Mouse (Mus musculus) neural tube, embryonic 13.5 days (tissue): ENCODE measurements around the gene Acox1. TPM values are rescaled to one million over a fixed set of nuclear protein-coding genes. Genes with fewer than 3 reads are reported as not detected.

Source experiments
- ATAC-seq: fragments of 200-750 bp; cut with Nextera tagmentation; 2 replicates; pipeline ENCODE4 v1.8.0; 2017; ENCODE audit warnings: low read depth, mild to moderate bottlenecking, moderate TSS enrichment, moderate library complexity
- H3K27ac ChIP-seq: fragments of 300-500 bp; sonication (generic); replicated peaks from 2 replicates; pipeline ENCODE4 v1.5.1; 2015; ENCODE audit warnings: moderate library complexity, mild to moderate bottlenecking, inconsistent platforms
- H3K27me3 ChIP-seq: fragments of 300-500 bp; sonication (generic); 2 replicates; pipeline ENCODE4 v1.6.1; 2015; ENCODE audit warnings: mild to moderate bottlenecking, inconsistent platforms
- H3K36me3 ChIP-seq: fragments of 300-500 bp; sonication (generic); 2 replicates; pipeline ENCODE4 v1.6.1; 2015; ENCODE audit warnings: mild to moderate bottlenecking, inconsistent platforms
- H3K4me1 ChIP-seq: fragments of 300-500 bp; sonication (generic); replicated peaks from 2 replicates; pipeline ENCODE4 v1.6.1; 2015; ENCODE audit warnings: inconsistent platforms
- H3K4me2 ChIP-seq: fragments of 300-500 bp; sonication (generic); 2 replicates; pipeline ENCODE4 v1.6.1; 2015; ENCODE audit warnings: inconsistent platforms, mild to moderate bottlenecking, moderate library complexity
- H3K4me3 ChIP-seq: fragments of 300-500 bp; sonication (generic); 2 replicates; pipeline ENCODE4 v1.5.1; 2015; ENCODE audit warnings: mild to moderate bottlenecking, inconsistent platforms
- H3K9ac ChIP-seq: fragments of 300-500 bp; sonication (generic); 2 replicates; pipeline ENCODE4 v1.6.1; 2015; ENCODE audit warnings: moderate library complexity, mild to moderate bottlenecking, inconsistent platforms
- H3K9me3 ChIP-seq: fragments of 300-500 bp; sonication (generic); 2 replicates; pipeline ENCODE4 v1.6.1; 2016; ENCODE audit warnings: inconsistent platforms
- WGBS: fragments of 180-500 bp; shearing (Covaris S2); methylation state at CpG from one replicate; pipeline ENCODE4 v1.1.7; 2015; 5-methylcytosine and 5-hydroxymethylcytosine counted together
- polyA plus RNA-seq: library from polyadenylated mRNA; unstranded; fragments of >200 nt; fragmentation: Nextera tagmentation; extraction: Ambion mirVana; gene quantifications from 2 replicates; pipeline ENCODE4 v1.2.1, GENCODE M21; 2015

Acox1 gene
- polyA plus RNA-seq, result 53.5 and 55.9 TPM in 2 replicates

GRCm38 (mm10) chr11:116198639-116199531 lies at the start of gene Acox1, which contains the start of gene Ten1:
Gene Acox1 (minus strand): TSS chr11:116199045.
Gene Ten1 (plus strand): TSS chr11:116198855.
- peak; percentile 99 for ATAC-seq
- under 1% methylated on average over 62 of the region's 62 CpGs for WGBS

GRCm38 (mm10) chr11:116247502-116248222 lies 48.8 kb upstream of the Acox1 start:
- no peak overlapping the region for H3K9ac ChIP-seq
- no peak for ATAC-seq
- H3K4me2 ChIP-seq, result no peak overlapping the region
- WGBS, result 86% methylated on average over 14 of the region's 14 CpGs
- no peaks in the 10 kb centered on the region for H3K27me3 ChIP-seq
- H3K36me3 ChIP-seq, result peaks cover 100% of the 10 kb centered on the region
- no peak overlapping the region for H3K27ac ChIP-seq
- H3K4me1 ChIP-seq, result no peaks in the 10 kb centered on the region
- H3K9me3 ChIP-seq, result no peaks in the 10 kb centered on the region
- H3K4me3 ChIP-seq, result no peak overlapping the region

More at GRCm38 (mm10) chr11:116198639-116199531, at the start of gene Acox1, which contains the start of gene Ten1:
- Histone ChIP-seq H3K9ac (peak within 1 kb of the TSS; percentile 88), H3K4me2 (peak within 1 kb of the TSS; percentile 71), H3K4me3 (peak within 1 kb of the TSS; percentile 72), H3K36me3 (peaks cover 32% of the 10 kb centered on the region), H3K9me3 (no peaks in the 10 kb centered on the region), H3K4me1 (peaks cover 42% of the 10 kb centered on the region), H3K27me3 (no peaks in the 10 kb centered on the region), H3K27ac (peak within 1 kb of the TSS; percentile 97)

GRCm38 (mm10) chr11:116245616-116246015 lies 46.8 kb upstream of the Acox1 start:
- H3K27me3 ChIP-seq, result no peaks in the 10 kb centered on the region

GRCm38 (mm10) chr11:116244580-116244979 lies 45.7 kb upstream of the Acox1 start:
- Histone ChIP-seq H3K9ac (no peak overlapping the region), H3K36me3 (peaks cover 70% of the 10 kb centered on the region), H3K9me3 (no peaks in the 10 kb centered on the region), H3K4me3 (no peak overlapping the region), H3K4me2 (no peak overlapping the region), H3K4me1 (peaks cover 13% of the 10 kb centered on the region), H3K27ac (no peak overlapping the region), H3K27me3 (no peaks in the 10 kb centered on the region)
- WGBS, result 87% methylated on average over 8 of the region's 8 CpGs
- no peak for ATAC-seq

More at GRCm38 (mm10) chr11:116245616-116246015, 46.8 kb upstream of the Acox1 start:
- Histone ChIP-seq H3K9ac (no peak overlapping the region), H3K4me2 (no peak overlapping the region), H3K27ac (no peak overlapping the region), H3K4me3 (no peak overlapping the region), H3K4me1 (peaks cover 9% of the 10 kb centered on the region), H3K9me3 (no peaks in the 10 kb centered on the region), H3K36me3 (peaks cover 80% of the 10 kb centered on the region)
- WGBS, result 70% methylated on average over 6 of the region's 6 CpGs
- ATAC-seq, result no peak

GRCm38 (mm10) chr11:116241744-116242235 lies 42.9 kb upstream of the Acox1 start:
- no peak overlapping the region for H3K4me2 ChIP-seq
- H3K4me3 ChIP-seq, result no peak overlapping the region
- H3K9ac ChIP-seq, result peak overlapping the region; percentile 1; the same call in 1 of the 2 replicates
- H3K27ac ChIP-seq, result no peak overlapping the region
- H3K27me3 ChIP-seq, result peaks cover 21% of the 10 kb centered on the region
- ATAC-seq, result no peak
- H3K4me1 ChIP-seq, result peaks cover 22% of the 10 kb centered on the region
- H3K36me3 ChIP-seq, result peaks cover 42% of the 10 kb centered on the region
- no peaks in the 10 kb centered on the region for H3K9me3 ChIP-seq
- 13% methylated on average over 12 of the region's 12 CpGs for WGBS

- Histone ChIP-seq H3K9me3 (no peaks in the 10 kb centered on the region), H3K27ac (no peak overlapping the region), H3K4me3 (no peak overlapping the region), H3K36me3 (peaks cover 22% of the 10 kb centered on the region), H3K27me3 (peaks cover 26% of the 10 kb centered on the region), H3K9ac (no peak overlapping the region), H3K4me2 (no peak overlapping the region), H3K4me1 (peaks cover 22% of the 10 kb centered on the region)
- 5% methylated on average over 7 of the region's 7 CpGs for WGBS
- ATAC-seq, result no peak
Measured at GRCm38 (mm10) chr11:116239797-116240196, 41.0 kb upstream of the Acox1 start.

- H3K4me2 ChIP-seq, result peak within 1 kb of the TSS; percentile 14; the same call in 1 of the 2 replicates
- WGBS, result 13% methylated on average over 31 of the region's 31 CpGs
Measured at GRCm38 (mm10) chr11:116237742-116238395, 39.0 kb upstream of the Acox1 start, which contains the start of gene Evpl. Gene Evpl (minus strand): TSS chr11:116238077.

GRCm38 (mm10) chr11:116234901-116235300 lies 36.1 kb upstream of the Acox1 start:
- H3K9me3 ChIP-seq, result no peaks in the 10 kb centered on the region
- ATAC-seq, result no peak
- WGBS, result 86% methylated on average over 8 of the region's 8 CpGs

More at GRCm38 (mm10) chr11:116237742-116238395, 39.0 kb upstream of the Acox1 start, which contains the start of gene Evpl:
- Histone ChIP-seq H3K27ac (no peak within 1 kb of the TSS), H3K4me1 (peaks cover 22% of the 10 kb centered on the region), H3K9ac (no peak within 1 kb of the TSS), H3K27me3 (peaks cover 27% of the 10 kb centered on the region), H3K4me3 (no peak within 1 kb of the TSS), H3K36me3 (peaks cover 3% of the 10 kb centered on the region; the same call in 1 of the 2 replicates), H3K9me3 (no peaks in the 10 kb centered on the region)
- ATAC-seq, result no peak

GRCm38 (mm10) chr11:116232427-116232826 lies 33.6 kb upstream of the Acox1 start:
- Histone ChIP-seq H3K36me3 (no peaks in the 10 kb centered on the region), H3K9me3 (no peaks in the 10 kb centered on the region), H3K9ac (0 out of 2 replicates have a peak overlapping the region, but pooled peaks have one; percentile 26), H3K4me3 (no peak overlapping the region), H3K27me3 (peaks cover 15% of the 10 kb centered on the region), H3K4me1 (no peaks in the 10 kb centered on the region; the same call in 1 of the 2 replicates), H3K4me2 (peak overlapping the region; percentile 26; the same call in 1 of the 2 replicates), H3K27ac (no peak overlapping the region)
- ATAC-seq, result 0 out of 2 replicates have a peak, but pooled peaks have one; percentile 43
- 30% methylated on average over 17 of the region's 17 CpGs for WGBS

More at GRCm38 (mm10) chr11:116234901-116235300, 36.1 kb upstream of the Acox1 start:
- H3K36me3 ChIP-seq, result no peaks in the 10 kb centered on the region
- no peak overlapping the region for H3K9ac ChIP-seq
- H3K4me3 ChIP-seq, result no peak overlapping the region
- no peak overlapping the region for H3K27ac ChIP-seq
- no peak overlapping the region for H3K4me2 ChIP-seq
- peaks cover 30% of the 10 kb centered on the region for H3K27me3 ChIP-seq
- H3K4me1 ChIP-seq, result peaks cover 12% of the 10 kb centered on the region

GRCm38 (mm10) chr11:116228699-116229098 lies 29.9 kb upstream of the Acox1 start:
- H3K36me3 ChIP-seq, result no peaks in the 10 kb centered on the region
- H3K9ac ChIP-seq, result no peak overlapping the region
- WGBS, result 80% methylated on average over 4 of the region's 4 CpGs
- H3K27ac ChIP-seq, result no peak overlapping the region
- H3K4me2 ChIP-seq, result no peak overlapping the region
- ATAC-seq, result no peak
- H3K4me1 ChIP-seq, result no peaks in the 10 kb centered on the region; the same call in 1 of the 2 replicates
- H3K9me3 ChIP-seq, result no peaks in the 10 kb centered on the region
- H3K4me3 ChIP-seq, result no peak overlapping the region
- H3K27me3 ChIP-seq, result peaks cover 20% of the 10 kb centered on the region

- no peak overlapping the region for H3K4me3 ChIP-seq
- H3K9ac ChIP-seq, result no peak overlapping the region
- WGBS, result 0% methylated on average over 2 of the region's 2 CpGs
- H3K9me3 ChIP-seq, result peaks cover 5% of the 10 kb centered on the region; the same call in 1 of the 2 replicates
- no peak overlapping the region for H3K27ac ChIP-seq
- H3K4me2 ChIP-seq, result no peak overlapping the region
- no peak for ATAC-seq
- peaks cover 11% of the 10 kb centered on the region for H3K4me1 ChIP-seq
- H3K27me3 ChIP-seq, result peaks cover 40% of the 10 kb centered on the region
- H3K36me3 ChIP-seq, result no peaks in the 10 kb centered on the region
Measured at GRCm38 (mm10) chr11:116226414-116226813, 27.6 kb upstream of the Acox1 start.
